Mouse (Mus musculus) lung, embryonic 14.5 days (tissue): ENCODE results near the gene Stt3a. TPM values are rescaled to one million over a fixed set of nuclear protein-coding genes. Genes with fewer than 3 reads are reported as not detected.

Source experiments
- ATAC-seq: fragments of 200-750 bp; cut with Nextera tagmentation; 2 replicates; pipeline ENCODE4 v1.8.0; 2017; ENCODE audit warnings: mild to moderate bottlenecking, moderate TSS enrichment, moderate library complexity; ENCODE audit not compliant: insufficient read depth
- DNase-seq: peaks from one replicate; pipeline ENCODE4 v3.0.0-alpha.2; 2015
- H3K27ac ChIP-seq: fragments of 300-500 bp; sonication (generic); 2 replicates; pipeline ENCODE4 v1.5.1; 2014; ENCODE audit warnings: low read depth, mild to moderate bottlenecking, moderate library complexity
- H3K27me3 ChIP-seq: fragments of 300-500 bp; sonication (generic); 2 replicates; pipeline ENCODE4 v1.6.1; 2014; ENCODE audit warnings: low read length, control low read depth; ENCODE audit not compliant: insufficient read depth
- H3K36me3 ChIP-seq: fragments of 300-500 bp; sonication (generic); 2 replicates; pipeline ENCODE4 v1.6.1; 2014; ENCODE audit warnings: control low read depth; ENCODE audit not compliant: insufficient read depth
- H3K4me1 ChIP-seq: fragments of 300-500 bp; sonication (generic); 2 replicates; pipeline ENCODE4 v1.6.1; 2014; ENCODE audit warnings: antibody characterized with exemption, control low read depth; ENCODE audit not compliant: insufficient read depth
- H3K4me2 ChIP-seq: fragments of 300-500 bp; sonication (generic); 2 replicates; pipeline ENCODE4 v1.6.1; 2014; ENCODE audit warnings: mild to moderate bottlenecking
- H3K4me3 ChIP-seq: fragments of 300-500 bp; sonication (generic); 2 replicates; pipeline ENCODE4 v1.5.1; 2014; ENCODE audit warnings: low read depth, low read length
- H3K9ac ChIP-seq: fragments of 300-500 bp; sonication (generic); 2 replicates; pipeline ENCODE4 v1.6.1; 2014
- H3K9me3 ChIP-seq: fragments of 300-500 bp; sonication (generic); 2 replicates; pipeline ENCODE4 v1.6.1; 2016; ENCODE audit warnings: low read depth, low read length, control low read depth
- CTCF ChIP-seq: IDR thresholded peaks from 2 replicates; pipeline ENCODE4 v1.5.1; 2016; ENCODE audit warnings: antibody characterized with exemption, low read depth
- WGBS: fragments of 180-500 bp; shearing (Covaris S2); extraction: QIAGEN DNeasy Blood & Tissue Kit; methylation state at CpG from one replicate; pipeline ENCODE4 v1.1.7; 2014; 5-methylcytosine and 5-hydroxymethylcytosine counted together
- polyA plus RNA-seq: library from polyadenylated mRNA; unstranded; fragments of >200 nt; fragmentation: Nextera tagmentation; extraction: Ambion mirVana; gene quantifications from 2 replicates; pipeline ENCODE4 v1.2.1, GENCODE M21; 2014

The Stt3a gene
- polyA plus RNA-seq, 1 experiment from 2014 or later = 243 TPM

DNA sequence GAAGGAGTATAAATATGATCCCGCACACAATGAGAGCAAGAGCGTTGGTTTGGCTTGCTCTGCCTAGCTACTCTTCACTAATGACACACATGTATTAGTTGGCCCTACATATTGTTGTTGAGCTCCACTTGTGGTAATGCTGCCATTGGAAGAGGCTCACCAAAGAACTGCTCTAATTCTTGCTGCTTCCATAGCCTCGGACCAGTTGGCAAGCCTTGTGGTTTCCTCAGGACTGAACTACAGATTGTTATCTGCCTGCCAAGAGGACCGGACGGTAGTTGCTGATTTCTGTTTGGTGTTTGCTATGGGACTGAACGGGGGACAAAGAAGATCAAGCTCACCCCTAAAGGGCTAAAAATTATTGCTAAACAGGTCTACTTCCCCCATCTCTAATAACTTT, 60.2 kb downstream of the Stt3a start:
- TF ChIP-seq CTCF = no peak
- no peak overlapping the region for H3K4me3 ChIP-seq
- ATAC-seq = no peak
- 86% methylated on average over 6 of the region's 6 CpGs for WGBS
- no peaks in the 10 kb centered on the region for H3K9me3 ChIP-seq
- no peaks in the 10 kb centered on the region for H3K27me3 ChIP-seq
- H3K4me1 ChIP-seq = no peaks in the 10 kb centered on the region
- H3K27ac ChIP-seq = no peak overlapping the region
- H3K4me2 ChIP-seq = no peak overlapping the region
- no peak for DNase-seq
- peaks cover 18% of the 10 kb centered on the region for H3K36me3 ChIP-seq
- no peak overlapping the region for H3K9ac ChIP-seq

DNA sequence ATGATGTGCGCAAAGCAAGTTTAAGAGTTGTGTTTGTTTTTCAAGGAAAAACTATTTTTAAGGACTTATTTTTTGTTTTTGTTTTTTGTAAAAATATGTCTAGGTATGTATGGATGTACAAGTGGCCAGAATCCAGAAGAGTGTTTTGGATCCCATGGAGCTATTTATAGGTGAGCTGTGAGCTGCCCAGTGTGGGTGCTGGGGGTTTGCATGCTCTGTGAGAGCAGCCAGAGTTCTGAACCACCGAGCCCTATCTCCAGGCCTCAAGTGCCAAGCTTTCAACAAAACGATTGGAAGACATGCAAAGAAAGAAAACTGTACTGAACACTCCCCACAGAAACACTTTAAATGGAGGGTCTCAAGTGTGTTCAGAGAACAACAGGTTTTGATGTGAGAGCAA, 61.6 kb downstream of the Stt3a start:
- no peaks in the 10 kb centered on the region for H3K27me3 ChIP-seq
- H3K27ac ChIP-seq = no peak overlapping the region
- no peak overlapping the region for H3K4me2 ChIP-seq
- peaks cover 13% of the 10 kb centered on the region; the same call in 1 of the 2 replicates for H3K36me3 ChIP-seq
- no peak for TF ChIP-seq CTCF
- no peak overlapping the region for H3K9ac ChIP-seq
- no peaks in the 10 kb centered on the region for H3K9me3 ChIP-seq
- no peaks in the 10 kb centered on the region for H3K4me1 ChIP-seq
- ATAC-seq (no peak), DNase-seq (no peak)
- 74% methylated on average over 3 of the region's 3 CpGs for WGBS
- no peak overlapping the region for H3K4me3 ChIP-seq

DNA sequence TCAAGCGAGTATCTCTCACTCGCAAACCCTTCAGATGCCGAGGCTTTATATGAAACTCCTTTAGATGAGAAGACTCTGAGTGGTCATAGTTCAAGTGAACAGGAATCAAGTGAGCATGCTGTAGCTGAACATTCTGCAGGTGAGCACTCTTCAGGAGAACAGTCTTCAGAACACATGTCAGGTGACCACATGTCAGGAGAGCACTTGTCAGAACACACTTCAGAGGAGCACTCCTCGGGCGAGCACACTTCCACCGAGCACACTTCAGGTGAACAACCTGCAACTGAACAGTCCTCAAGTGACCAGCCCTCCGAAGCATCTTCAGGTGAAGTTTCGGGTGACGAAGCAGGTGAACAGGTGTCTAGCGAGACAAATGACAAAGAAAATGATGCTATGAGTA, 73.2 kb downstream of the Stt3a start:
- Histone ChIP-seq H3K27me3 (no peaks in the 10 kb centered on the region), H3K36me3 (no peaks in the 10 kb centered on the region), H3K4me2 (no peak overlapping the region), H3K9ac (no peak overlapping the region), H3K4me1 (no peaks in the 10 kb centered on the region), H3K27ac (no peak overlapping the region), H3K4me3 (no peak overlapping the region), H3K9me3 (no peaks in the 10 kb centered on the region)
- DNase-seq (no peak), ATAC-seq (no peak)
- 85% methylated on average over 10 of the region's 10 CpGs for WGBS
- no peak for TF ChIP-seq CTCF

DNA sequence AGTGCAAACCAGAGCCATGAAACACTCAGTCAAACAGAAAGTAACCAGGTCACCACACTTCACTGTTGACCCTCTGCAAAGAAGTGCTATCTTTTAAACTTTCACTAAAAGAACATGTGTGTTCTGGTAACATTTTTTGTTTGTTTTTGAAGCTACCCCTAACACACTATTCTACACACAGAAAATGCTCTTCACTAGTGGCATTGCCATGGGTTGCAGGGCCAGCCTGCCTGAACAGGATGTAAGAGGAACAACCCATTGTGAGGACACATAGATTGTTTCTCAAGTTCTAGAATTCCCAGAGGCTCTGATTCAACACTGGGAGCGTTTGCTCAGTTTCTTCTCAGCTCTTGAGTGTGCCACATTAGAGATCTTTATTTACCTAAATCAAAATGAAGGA, 74.6 kb downstream of the Stt3a start, which contains the start of gene Acrv1:
Acrv1 (plus strand) TSS at position 301 of the 400 bp plus-strand sequence.
- TF ChIP-seq CTCF = no peak
- Histone ChIP-seq H3K27ac (no peak within 1 kb of the TSS), H3K9me3 (no peaks in the 10 kb centered on the region), H3K36me3 (no peaks in the 10 kb centered on the region), H3K27me3 (no peaks in the 10 kb centered on the region), H3K9ac (no peak within 1 kb of the TSS), H3K4me2 (no peak within 1 kb of the TSS), H3K4me3 (no peak within 1 kb of the TSS), H3K4me1 (no peaks in the 10 kb centered on the region)
- ATAC-seq (no peak), DNase-seq (no peak)
- WGBS = 38% methylated on average over 1 of the region's 1 CpGs

DNA sequence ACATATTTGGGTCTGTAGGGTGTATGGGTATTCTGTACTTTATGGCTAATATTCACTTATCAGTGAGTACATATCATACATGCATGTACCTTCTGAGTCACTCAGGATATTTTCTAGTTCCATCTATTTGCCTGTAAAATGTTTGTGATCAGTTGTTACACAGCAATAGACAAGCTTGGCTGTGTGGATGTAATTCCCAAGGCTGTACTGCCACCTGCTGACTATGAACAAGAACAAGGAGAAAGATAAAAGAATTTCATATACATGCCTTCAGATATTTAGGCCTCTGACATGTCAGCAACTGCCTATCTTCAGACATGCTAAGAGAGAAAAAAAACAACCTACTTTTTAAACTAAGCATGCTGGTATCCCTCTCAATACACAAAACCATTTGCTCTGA, 80.2 kb downstream of the Stt3a start:
- H3K4me1 ChIP-seq = no peaks in the 10 kb centered on the region
- DNase-seq (peak; percentile 35), ATAC-seq (no peak)
- no peak overlapping the region for H3K4me2 ChIP-seq
- peak; percentile 32; the same call in 1 of the 2 replicates for TF ChIP-seq CTCF
- no peaks in the 10 kb centered on the region for H3K27me3 ChIP-seq
- H3K27ac ChIP-seq = no peak overlapping the region
- H3K36me3 ChIP-seq = no peaks in the 10 kb centered on the region
- H3K4me3 ChIP-seq = no peak overlapping the region
- no peak overlapping the region for H3K9ac ChIP-seq
- no peaks in the 10 kb centered on the region for H3K9me3 ChIP-seq

DNA sequence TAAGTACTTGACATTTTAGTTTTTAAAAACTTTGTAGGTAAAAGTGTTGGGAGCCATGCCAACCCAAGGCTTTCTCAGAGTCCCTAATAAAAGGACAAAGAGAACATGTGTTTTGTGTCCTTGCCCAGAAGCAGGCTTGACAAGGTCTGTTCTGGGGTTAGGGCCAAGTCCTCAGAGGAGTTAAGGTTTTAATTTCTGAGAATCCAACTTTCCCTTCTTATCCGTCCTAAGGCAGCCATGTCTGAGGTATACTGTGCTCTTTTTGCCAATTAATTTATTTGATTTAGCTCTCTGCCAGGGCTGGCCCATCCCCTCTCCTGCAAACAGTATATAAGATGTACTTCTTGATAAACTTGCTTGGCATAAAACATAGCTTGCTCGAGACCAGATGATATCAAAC, 86.1 kb downstream of the Stt3a start:
- ATAC-seq (no peak), DNase-seq (peak; percentile 17)
- H3K9ac ChIP-seq = no peak overlapping the region
- WGBS = 45% methylated on average over 2 of the region's 2 CpGs
- H3K4me1 ChIP-seq = no peaks in the 10 kb centered on the region
- H3K4me3 ChIP-seq = no peak overlapping the region
- H3K9me3 ChIP-seq = no peaks in the 10 kb centered on the region
- no peak for TF ChIP-seq CTCF
- H3K27ac ChIP-seq = no peak overlapping the region
- H3K36me3 ChIP-seq = no peaks in the 10 kb centered on the region
- no peak overlapping the region for H3K4me2 ChIP-seq
- no peaks in the 10 kb centered on the region for H3K27me3 ChIP-seq

Other genes with a start within 250 kb of the Stt3a start
- not detected in 2 replicates for gene Gm5615, start 225.7 kb downstream of the Stt3a start, polyA plus RNA-seq
- not detected in 2 replicates for gene Gm17689, start 185.0 kb downstream of the Stt3a start, polyA plus RNA-seq
- gene A630095E13Rik, start 124.3 kb downstream of the Stt3a start, polyA plus RNA-seq = not detected in 2 replicates
- gene Acrv1, start 74.5 kb downstream of the Stt3a start, polyA plus RNA-seq = not detected in 2 replicates
- 44.4 and 45.1 TPM in 2 replicates for gene Chek1, start 40.6 kb downstream of the Stt3a start, polyA plus RNA-seq
- 56.0 and 60.3 TPM in 2 replicates for gene Ei24, start 29.7 kb upstream of the Stt3a start, polyA plus RNA-seq
- gene Fez1, start 54.2 kb upstream of the Stt3a start, polyA plus RNA-seq = 3.3 and 3.4 TPM in 2 replicates